Mouse (Mus musculus): ENCODE measurements around the gene Gm11444.

DNA sequence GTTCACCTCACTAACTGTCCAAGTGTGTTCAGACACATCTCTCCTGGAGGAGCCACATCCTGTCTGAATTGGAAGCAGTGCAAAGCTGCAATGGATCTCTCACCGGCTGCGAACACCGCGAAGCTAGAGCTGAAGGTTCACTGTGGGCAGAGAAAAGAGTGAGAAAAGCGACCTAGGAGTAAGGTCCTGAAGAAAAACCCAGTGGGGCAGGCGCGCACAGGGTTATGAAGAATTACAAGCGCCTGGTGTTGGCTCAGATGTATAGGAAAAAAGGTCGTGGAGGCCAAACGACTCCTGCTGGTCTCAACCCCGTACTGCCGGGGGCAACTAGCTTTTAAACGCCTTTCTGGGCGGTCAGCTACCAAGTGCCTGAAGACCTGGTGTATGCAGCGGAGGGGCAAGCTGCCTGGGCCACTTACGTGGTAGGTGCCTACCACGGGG lies 19.2 kb downstream of the Gm11444 start:
- no peak for TF ChIP-seq E2F4 (IDR thresholded peaks at IDR 0.05; ENCODE audit: insufficient read depth)
- no peak for TF ChIP-seq POLR2AphosphoS2 (IDR thresholded peaks at IDR 0.05; ENCODE audit: insufficient read length, low read depth)
- TF ChIP-seq USF1 (IDR thresholded peaks at IDR 0.05; ENCODE audit: low read depth) = no peak
- no peak for TF ChIP-seq MAX (IDR thresholded peaks at IDR 0.05; ENCODE audit: low read depth)
- no peak for TF ChIP-seq SRF (IDR thresholded peaks at IDR 0.05; ENCODE audit: control insufficient read depth, insufficient read length, low read depth)
- no peak for TF ChIP-seq POLR2A (IDR thresholded peaks at IDR 0.05; ENCODE audit: insufficient read length, low read depth)
- TF ChIP-seq CEBPB (IDR thresholded peaks at IDR 0.05; ENCODE audit: insufficient read depth, poor library complexity, severe bottlenecking) = no peak
- no peak for TF ChIP-seq MYOG (IDR thresholded peaks at IDR 0.05; ENCODE audit: control insufficient read depth in 1 of 3, insufficient read depth in 1 of 3, insufficient read length in 2 of 3, low read depth in 2 of 3)
- TF ChIP-seq MYOD1 (IDR thresholded peaks at IDR 0.05; ENCODE audit: control insufficient read depth in 1 of 3, insufficient read length in 2 of 3, low read depth in 2 of 3) = no peak
- no peak for TF ChIP-seq TCF12 (IDR thresholded peaks at IDR 0.05; ENCODE audit: insufficient read depth, poor library complexity, severe bottlenecking)

Measured in myocyte (in vitro differentiated cells).